Mouse (Mus musculus) spleen, postnatal 10 days (tissue): ENCODE measurements around the gene Zfyve28.

Experiments used
- DNase-seq, 2 experiments: peaks; one replicate each; pipeline ENCODE4 v3.0.0; 2021 to 2022; ENCODE audit warnings: low spot score in 2 of 2

Gene Zfyve28

DNA sequence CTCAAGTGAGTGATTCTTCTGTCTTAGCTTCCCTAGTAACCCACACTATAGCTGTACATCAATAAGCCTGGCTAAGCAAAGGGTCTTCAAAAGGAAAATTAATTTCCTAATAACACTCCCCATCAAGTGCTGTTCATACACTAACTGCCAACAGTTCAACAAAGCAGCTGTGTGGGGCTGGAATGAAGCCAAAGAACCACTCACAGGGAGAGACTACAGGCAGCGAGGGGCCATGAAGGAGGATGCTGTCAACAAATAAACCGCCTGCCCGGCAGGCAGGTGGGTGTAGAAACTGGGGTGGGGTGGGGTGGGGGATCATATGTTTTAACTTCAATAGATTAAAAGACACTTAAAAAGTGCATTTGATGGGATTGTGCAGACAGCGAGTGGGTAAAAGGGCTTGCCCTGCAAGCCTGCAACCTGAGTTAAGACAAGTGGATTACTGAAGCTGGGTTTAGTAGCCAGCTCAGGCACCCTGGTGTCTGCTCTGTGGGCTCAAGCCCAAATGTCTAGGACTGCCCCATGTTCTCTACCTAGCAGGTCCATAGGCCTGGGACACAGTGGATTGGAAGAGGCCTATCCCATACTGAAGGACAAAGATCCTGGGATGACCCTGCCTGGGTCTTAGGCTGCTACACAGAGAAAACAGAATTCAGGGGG, 35.8 kb downstream of the Zfyve28 start:
- no peak for DNase-seq

GRCm38 (mm10) chr5:34251794-34252193, 36.5 kb downstream of the Zfyve28 start:
- DNase-seq = no peak

DNA sequence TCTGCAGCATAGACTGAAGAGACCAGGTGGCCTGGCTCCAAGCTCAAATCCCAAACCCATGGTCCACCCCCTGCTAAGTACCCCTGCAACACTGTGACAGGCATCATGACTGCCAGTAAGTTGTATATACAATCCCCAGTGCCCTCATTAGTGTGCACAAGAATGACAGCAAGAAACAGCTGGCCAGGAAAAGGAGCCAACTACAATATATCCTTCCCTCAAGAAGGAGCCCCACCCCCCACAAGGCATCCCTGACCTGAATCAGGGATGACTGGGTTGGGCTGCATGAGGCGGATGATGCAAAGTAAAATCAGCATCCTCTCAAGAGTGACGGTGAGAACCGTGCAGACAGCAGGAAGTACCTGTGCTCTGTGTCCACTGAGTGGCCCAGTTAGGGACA, 38.2 kb downstream of the Zfyve28 start:
- DNase-seq = no peak

DNA sequence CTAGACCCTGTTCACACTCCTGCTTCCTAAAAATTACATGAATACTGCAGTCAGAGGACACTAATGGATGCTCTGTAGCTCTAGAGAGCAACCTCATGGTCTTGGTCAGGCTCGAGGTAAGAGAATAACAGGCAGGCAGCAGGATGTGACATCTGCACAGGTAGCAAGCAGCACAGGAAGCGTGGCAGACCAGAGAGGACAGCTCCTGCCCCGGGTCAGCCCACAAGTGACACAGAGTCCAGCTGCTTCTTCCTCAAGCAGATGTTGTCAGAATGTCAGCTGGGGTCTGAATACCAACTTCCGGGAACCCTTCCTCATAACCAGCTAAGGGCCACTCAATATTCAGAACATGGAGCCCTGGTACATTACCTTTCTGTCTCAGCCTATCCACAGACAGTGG, 39.1 kb downstream of the Zfyve28 start:
- DNase-seq = no peak

GRCm38 (mm10) chr5:34246443-34246842, 41.8 kb downstream of the Zfyve28 start:
- DNase-seq = no peak

- no peak for DNase-seq
Measured at GRCm38 (mm10) chr5:34243062-34243461, 45.2 kb downstream of the Zfyve28 start.

DNA sequence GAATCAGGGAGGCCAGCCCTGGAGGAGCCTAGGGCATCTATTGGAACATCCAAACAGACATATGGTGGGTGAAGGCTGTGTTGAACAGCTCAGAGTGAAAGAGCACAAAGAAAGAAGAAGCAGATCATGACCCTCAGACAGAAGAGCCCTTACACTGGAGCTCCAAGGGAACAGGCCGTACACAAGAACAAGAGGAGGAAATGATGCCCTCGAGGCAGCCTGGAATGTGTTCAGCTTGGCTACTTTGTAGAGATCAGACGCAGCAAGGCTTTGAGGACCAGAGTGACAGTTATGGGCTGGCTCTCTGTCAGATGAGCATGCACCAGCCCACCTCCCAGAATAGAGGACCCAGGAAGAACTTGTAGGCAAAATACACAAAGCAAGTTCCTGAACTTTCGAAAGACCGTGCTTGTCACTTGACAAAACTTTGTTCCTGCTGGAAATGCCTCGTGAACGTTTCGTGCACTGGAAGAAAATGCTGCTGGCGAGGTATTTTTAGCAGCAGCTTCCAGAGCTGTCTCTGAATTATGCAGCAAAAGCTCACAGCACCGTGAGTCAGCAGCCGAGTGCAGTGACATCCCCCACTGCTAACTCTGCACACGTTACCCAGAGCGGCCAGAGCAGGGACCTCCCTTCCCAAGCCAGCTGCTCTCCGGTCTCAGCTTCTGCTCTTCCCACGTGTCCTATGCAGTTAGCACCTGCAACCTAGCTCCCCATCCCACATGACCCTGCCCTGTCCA, 45.9 kb downstream of the Zfyve28 start:
- no peak for DNase-seq

- DNase-seq = no peak
Measured at GRCm38 (mm10) chr5:34238444-34238843, 49.8 kb downstream of the Zfyve28 start.

- DNase-seq = peak; percentile 31 to 81
Measured at GRCm38 (mm10) chr5:34235898-34236420, 52.3 kb downstream of the Zfyve28 start.

DNA sequence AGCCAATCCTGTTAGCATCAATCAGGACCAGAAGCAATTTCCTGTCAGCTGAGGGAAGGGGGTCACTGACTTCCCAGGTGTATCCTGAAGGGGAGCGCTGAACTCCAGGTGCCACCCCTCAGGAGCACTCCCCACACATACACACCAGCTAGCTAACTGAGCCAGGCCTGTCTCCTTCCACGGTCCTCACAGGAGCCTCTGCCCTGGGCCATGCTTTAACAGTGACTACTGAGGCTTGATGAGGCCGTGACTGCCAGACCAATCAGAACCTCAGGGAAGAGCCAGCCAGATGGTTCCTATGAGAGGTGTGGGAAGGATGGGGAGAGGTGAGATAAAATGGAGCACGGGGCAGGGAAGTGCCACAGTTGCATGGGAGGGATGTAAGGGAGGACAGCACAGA, 53.2 kb downstream of the Zfyve28 start:
- no peak for DNase-seq

- DNase-seq = no peak
Measured at GRCm38 (mm10) chr5:34233221-34233515, 55.1 kb downstream of the Zfyve28 start.

DNA sequence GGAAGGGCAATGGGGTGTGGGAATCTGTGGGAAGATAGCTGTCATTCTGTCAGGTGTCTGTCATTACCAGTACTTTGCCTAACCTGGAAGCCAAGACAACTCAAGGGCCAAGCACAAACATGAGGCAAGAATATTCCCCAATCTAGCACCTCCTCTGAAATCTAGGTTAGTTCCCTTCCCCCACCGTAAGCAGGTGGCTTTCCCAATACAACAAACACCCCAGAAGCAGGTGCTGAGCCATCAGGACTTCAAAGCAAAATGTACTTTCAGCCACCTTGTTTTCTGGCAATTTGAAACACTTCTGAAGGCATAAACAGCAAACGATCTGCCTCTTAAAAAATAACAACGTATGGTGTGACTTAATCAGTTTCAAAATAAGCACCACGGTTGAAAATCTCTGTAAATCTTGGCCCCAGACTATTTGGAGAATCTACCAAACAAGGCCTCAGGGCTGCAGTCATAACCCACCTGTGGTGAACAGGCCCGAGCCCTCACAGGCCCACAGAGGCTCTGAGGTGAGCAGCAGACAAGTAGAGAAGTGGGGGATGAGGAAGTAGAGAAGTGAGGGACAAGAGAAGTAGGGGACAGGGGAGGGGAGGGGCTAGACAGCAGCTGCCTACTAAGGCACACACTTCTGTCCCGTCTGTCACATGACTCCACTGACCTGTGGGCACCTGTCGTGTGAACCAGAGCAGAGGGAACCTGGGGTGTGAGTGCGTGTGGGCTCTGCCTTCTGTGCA, 55.6 kb downstream of the Zfyve28 start:
- DNase-seq = peak in 1 of 2 experiments; percentile 31

GRCm38 (mm10) chr5:34231901-34232300, 56.3 kb downstream of the Zfyve28 start:
- DNase-seq = no peak

- DNase-seq = no peak
Measured at GRCm38 (mm10) chr5:34230599-34231485, 57.4 kb downstream of the Zfyve28 start.

- DNase-seq = no peak
Measured at GRCm38 (mm10) chr5:34229503-34229902, 58.7 kb downstream of the Zfyve28 start.

DNA sequence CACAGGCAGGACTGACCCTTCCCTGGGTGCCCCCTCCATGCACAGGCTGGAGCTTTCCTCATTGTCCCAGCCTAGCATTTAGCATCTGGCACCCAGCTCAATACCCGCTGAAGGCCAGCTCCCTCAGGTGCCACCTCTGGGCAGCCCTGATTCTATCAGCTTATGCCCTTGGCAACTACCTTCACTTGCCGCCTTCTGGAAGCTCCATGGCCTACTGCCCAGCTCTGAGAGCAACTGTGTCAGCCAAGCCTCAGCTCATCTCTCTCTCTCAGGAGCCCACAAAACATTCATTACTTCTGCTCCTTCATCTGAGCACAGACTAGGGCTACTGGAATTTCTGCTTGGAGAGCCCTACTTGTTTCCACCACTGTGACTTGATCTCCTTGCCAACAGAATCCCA, 62.7 kb downstream of the Zfyve28 start:
- DNase-seq = no peak

- no peak for DNase-seq
Measured at GRCm38 (mm10) chr5:34224515-34224914, 63.7 kb downstream of the Zfyve28 start.

DNA sequence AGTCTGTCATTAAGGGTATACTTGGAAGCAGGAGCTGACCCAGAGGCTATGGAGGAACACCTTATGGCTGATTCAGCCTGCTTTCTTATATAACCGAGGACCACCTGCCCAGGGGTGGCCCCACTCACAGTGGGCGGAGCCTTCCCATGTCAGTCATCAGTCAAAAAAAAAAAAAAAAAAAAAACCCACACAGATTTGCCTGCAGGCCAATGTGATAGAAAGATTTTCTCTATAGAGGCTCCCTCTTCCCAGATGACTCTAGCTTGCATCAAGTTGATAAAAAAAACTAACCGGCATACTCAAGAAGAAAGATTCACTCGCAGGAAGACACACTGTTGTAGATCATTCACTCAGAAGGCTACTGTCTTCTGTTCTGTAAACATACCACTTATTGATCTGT, 68.2 kb downstream of the Zfyve28 start:
- no peak for DNase-seq

GRCm38 (mm10) chr5:34218672-34219071, 69.6 kb downstream of the Zfyve28 start:
- no peak for DNase-seq

DNA sequence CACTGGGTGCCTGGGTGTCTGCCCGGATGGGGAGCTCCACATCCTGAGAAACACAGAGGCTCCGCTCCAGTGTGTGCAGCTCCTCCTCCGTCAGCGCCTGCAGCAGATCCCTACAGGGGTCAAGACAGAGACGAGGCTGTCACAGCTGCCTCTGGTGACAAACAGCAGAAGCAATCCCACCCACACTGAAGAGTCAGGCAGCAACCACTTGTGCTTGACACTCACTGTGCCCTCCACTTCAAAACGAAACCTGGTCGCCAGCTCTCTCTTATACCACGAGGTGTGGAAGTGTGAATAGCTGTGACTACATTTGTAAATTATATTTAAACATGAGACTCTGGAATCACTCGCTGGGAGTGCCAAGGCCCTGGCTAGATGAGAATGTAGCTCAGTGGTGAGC, 70.5 kb downstream of the Zfyve28 start:
- no peak for DNase-seq

DNA sequence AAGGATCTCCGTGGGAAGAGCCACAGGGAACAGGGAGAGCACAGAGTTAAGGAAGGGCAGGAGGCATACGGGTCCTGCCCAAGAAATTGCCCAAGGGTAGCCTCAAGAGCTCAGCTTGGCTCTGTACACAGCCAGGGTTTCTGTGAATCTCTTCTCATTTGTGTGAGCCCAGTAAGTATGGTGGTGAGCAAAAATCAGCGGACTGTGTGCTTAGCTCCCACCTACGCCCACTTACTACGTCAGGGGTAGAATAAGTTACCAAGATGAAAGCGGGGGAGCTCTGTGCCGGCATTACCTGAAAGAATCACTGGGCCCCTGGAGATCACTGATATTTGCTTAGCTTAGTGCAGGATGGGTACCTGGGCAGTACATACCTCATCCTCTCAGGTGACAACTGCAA, 72.2 kb downstream of the Zfyve28 start:
- no peak for DNase-seq

- no peak for DNase-seq
Measured at GRCm38 (mm10) chr5:34213659-34214058, 74.6 kb downstream of the Zfyve28 start.
